Mouse (Mus musculus): ENCODE results near the gene Adgrl3.

DNA sequence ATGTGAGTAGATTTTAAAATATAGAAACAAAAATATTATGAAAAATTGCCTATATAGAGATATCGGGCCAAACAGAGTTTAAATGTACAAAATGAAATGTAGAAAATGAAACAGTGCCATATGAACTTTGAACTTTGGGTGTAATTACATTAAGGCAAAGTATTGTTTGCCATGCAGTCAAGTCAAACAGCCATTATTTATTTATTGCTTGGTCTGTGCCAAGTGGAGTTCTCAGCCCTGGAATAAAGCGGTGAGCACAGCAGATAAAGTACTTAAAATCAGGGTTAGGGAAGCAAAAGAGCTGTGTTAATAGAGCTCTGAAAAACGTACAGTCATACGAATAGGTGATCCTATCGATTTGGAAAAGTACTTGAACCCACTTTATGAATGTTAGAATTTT is 407.5 kb downstream of the Adgrl3 start:
- TF ChIP-seq EP300 (IDR thresholded peaks at IDR 0.05; ENCODE audit: low read depth) (no peak), CTCF (IDR thresholded peaks at IDR 0.05; ENCODE audit: low read depth) (no peak)

Measured in heart, postnatal 0 days (tissue).